Mouse (Mus musculus): Measurements from ENCODE around the gene Tfrc. TPM values are rescaled to one million over a fixed set of nuclear protein-coding genes. Genes with fewer than 3 reads are reported as not detected.

Tfrc gene
- polyA plus RNA-seq, 1 experiment from 2014 or later = 43.6 TPM

- peaks cover 14% of the 10 kb centered on the region; the same call in 1 of the 2 replicates for H3K4me1 ChIP-seq (ENCODE audit: control insufficient read depth, insufficient read depth, low read length)
- WGBS = 73% methylated on average over 10 of the region's 10 CpGs
- H3K36me3 ChIP-seq (ENCODE audit: control insufficient read depth, insufficient read depth, low read length) = peaks cover 25% of the 10 kb centered on the region
- no peaks in the 10 kb centered on the region for H3K9me3 ChIP-seq (ENCODE audit: control insufficient read depth, low read length)
- no peak overlapping the region for H3K9ac ChIP-seq (replicated peaks; ENCODE audit: low read depth, low read length)
- H3K27me3 ChIP-seq (ENCODE audit: control insufficient read depth, insufficient read depth, low read length) = no peaks in the 10 kb centered on the region
- H3K27ac ChIP-seq (ENCODE audit: low read depth, low read length) = no peak overlapping the region
- H3K4me2 ChIP-seq (ENCODE audit: low read depth, low read length) = no peak overlapping the region
- no peak for ATAC-seq (ENCODE audit: low read depth)
- no peak overlapping the region for H3K4me3 ChIP-seq (ENCODE audit: low read depth, low read length)
These were observed 59.3 kb downstream of the Tfrc start for GRCm38 (mm10) chr16:32668030-32668429.

GRCm38 (mm10) chr16:32668472-32668871 lies 59.8 kb downstream of the Tfrc start:
- ATAC-seq (ENCODE audit: low read depth) = no peak
- Histone ChIP-seq H3K36me3 (ENCODE audit: control insufficient read depth, insufficient read depth, low read length) (peaks cover 30% of the 10 kb centered on the region), H3K4me3 (ENCODE audit: low read depth, low read length) (no peak overlapping the region), H3K27ac (ENCODE audit: low read depth, low read length) (no peak overlapping the region), H3K27me3 (ENCODE audit: control insufficient read depth, insufficient read depth, low read length) (no peaks in the 10 kb centered on the region), H3K9me3 (ENCODE audit: control insufficient read depth, low read length) (no peaks in the 10 kb centered on the region), H3K9ac (replicated peaks; ENCODE audit: low read depth, low read length) (no peak overlapping the region), H3K4me1 (ENCODE audit: control insufficient read depth, insufficient read depth, low read length) (peaks cover 10% of the 10 kb centered on the region; the same call in 1 of the 2 replicates), H3K4me2 (ENCODE audit: low read depth, low read length) (no peak overlapping the region)
- WGBS = 93% methylated on average over 4 of the region's 4 CpGs

GRCm38 (mm10) chr16:32669243-32669642 lies 60.5 kb downstream of the Tfrc start:
- H3K36me3 ChIP-seq (ENCODE audit: control insufficient read depth, insufficient read depth, low read length) = peaks cover 37% of the 10 kb centered on the region
- H3K4me1 ChIP-seq (ENCODE audit: control insufficient read depth, insufficient read depth, low read length) = peaks cover 2% of the 10 kb centered on the region; the same call in 1 of the 2 replicates
- no peak overlapping the region for H3K4me3 ChIP-seq (ENCODE audit: low read depth, low read length)
- no peak overlapping the region for H3K27ac ChIP-seq (ENCODE audit: low read depth, low read length)
- 96% methylated on average over 10 of the region's 10 CpGs for WGBS
- ATAC-seq (ENCODE audit: low read depth) = no peak
- no peak overlapping the region for H3K9ac ChIP-seq (replicated peaks; ENCODE audit: low read depth, low read length)
- H3K9me3 ChIP-seq (ENCODE audit: control insufficient read depth, low read length) = no peaks in the 10 kb centered on the region
- no peak overlapping the region for H3K4me2 ChIP-seq (ENCODE audit: low read depth, low read length)
- H3K27me3 ChIP-seq (ENCODE audit: control insufficient read depth, insufficient read depth, low read length) = no peaks in the 10 kb centered on the region

GRCm38 (mm10) chr16:32670354-32671124 lies 61.8 kb downstream of the Tfrc start:
- Histone ChIP-seq H3K9ac (replicated peaks; ENCODE audit: low read depth, low read length) (no peak overlapping the region), H3K4me2 (ENCODE audit: low read depth, low read length) (no peak overlapping the region), H3K36me3 (ENCODE audit: control insufficient read depth, insufficient read depth, low read length) (peaks cover 45% of the 10 kb centered on the region), H3K27ac (ENCODE audit: low read depth, low read length) (no peak overlapping the region), H3K27me3 (ENCODE audit: control insufficient read depth, insufficient read depth, low read length) (no peaks in the 10 kb centered on the region), H3K4me3 (ENCODE audit: low read depth, low read length) (no peak overlapping the region), H3K9me3 (ENCODE audit: control insufficient read depth, low read length) (no peaks in the 10 kb centered on the region), H3K4me1 (ENCODE audit: control insufficient read depth, insufficient read depth, low read length) (no peaks in the 10 kb centered on the region)
- ATAC-seq (ENCODE audit: low read depth) = no peak
- 95% methylated on average over 10 of the region's 10 CpGs for WGBS

GRCm38 (mm10) chr16:32671206-32671887 lies 62.6 kb downstream of the Tfrc start:
- Histone ChIP-seq H3K4me1 (ENCODE audit: control insufficient read depth, insufficient read depth, low read length) (no peaks in the 10 kb centered on the region), H3K9me3 (ENCODE audit: control insufficient read depth, low read length) (no peaks in the 10 kb centered on the region), H3K4me3 (ENCODE audit: low read depth, low read length) (no peak overlapping the region), H3K9ac (replicated peaks; ENCODE audit: low read depth, low read length) (no peak overlapping the region), H3K4me2 (ENCODE audit: low read depth, low read length) (no peak overlapping the region), H3K27me3 (ENCODE audit: control insufficient read depth, insufficient read depth, low read length) (no peaks in the 10 kb centered on the region), H3K36me3 (ENCODE audit: control insufficient read depth, insufficient read depth, low read length) (peaks cover 53% of the 10 kb centered on the region), H3K27ac (ENCODE audit: low read depth, low read length) (no peak overlapping the region)
- no peak for ATAC-seq (ENCODE audit: low read depth)
- WGBS = 90% methylated on average over 13 of the region's 13 CpGs

GRCm38 (mm10) chr16:32672250-32672649 lies 63.5 kb downstream of the Tfrc start:
- Histone ChIP-seq H3K4me1 (ENCODE audit: control insufficient read depth, insufficient read depth, low read length) (no peaks in the 10 kb centered on the region), H3K27ac (ENCODE audit: low read depth, low read length) (no peak overlapping the region), H3K4me2 (ENCODE audit: low read depth, low read length) (no peak overlapping the region), H3K36me3 (ENCODE audit: control insufficient read depth, insufficient read depth, low read length) (peaks cover 58% of the 10 kb centered on the region), H3K4me3 (ENCODE audit: low read depth, low read length) (no peak overlapping the region), H3K9me3 (ENCODE audit: control insufficient read depth, low read length) (no peaks in the 10 kb centered on the region), H3K9ac (replicated peaks; ENCODE audit: low read depth, low read length) (no peak overlapping the region), H3K27me3 (ENCODE audit: control insufficient read depth, insufficient read depth, low read length) (no peaks in the 10 kb centered on the region)
- WGBS = 92% methylated on average over 7 of the region's 7 CpGs
- ATAC-seq (ENCODE audit: low read depth) = no peak

GRCm38 (mm10) chr16:32672861-32673560 lies 64.3 kb downstream of the Tfrc start:
- no peaks in the 10 kb centered on the region for H3K27me3 ChIP-seq (ENCODE audit: control insufficient read depth, insufficient read depth, low read length)
- no peak overlapping the region for H3K4me2 ChIP-seq (ENCODE audit: low read depth, low read length)
- H3K27ac ChIP-seq (ENCODE audit: low read depth, low read length) = no peak overlapping the region
- WGBS = 83% methylated on average over 13 of the region's 13 CpGs
- H3K9ac ChIP-seq (replicated peaks; ENCODE audit: low read depth, low read length) = no peak overlapping the region
- H3K4me1 ChIP-seq (ENCODE audit: control insufficient read depth, insufficient read depth, low read length) = no peaks in the 10 kb centered on the region
- peaks cover 62% of the 10 kb centered on the region for H3K36me3 ChIP-seq (ENCODE audit: control insufficient read depth, insufficient read depth, low read length)
- ATAC-seq (ENCODE audit: low read depth) = no peak
- no peaks in the 10 kb centered on the region for H3K9me3 ChIP-seq (ENCODE audit: control insufficient read depth, low read length)
- H3K4me3 ChIP-seq (ENCODE audit: low read depth, low read length) = no peak overlapping the region

GRCm38 (mm10) chr16:32674121-32674740 lies 65.5 kb downstream of the Tfrc start:
- no peak overlapping the region for H3K4me2 ChIP-seq (ENCODE audit: low read depth, low read length)
- H3K4me1 ChIP-seq (ENCODE audit: control insufficient read depth, insufficient read depth, low read length) = no peaks in the 10 kb centered on the region
- 93% methylated on average over 17 of the region's 17 CpGs for WGBS
- H3K27ac ChIP-seq (ENCODE audit: low read depth, low read length) = no peak overlapping the region
- H3K9ac ChIP-seq (replicated peaks; ENCODE audit: low read depth, low read length) = no peak overlapping the region
- H3K27me3 ChIP-seq (ENCODE audit: control insufficient read depth, insufficient read depth, low read length) = no peaks in the 10 kb centered on the region
- ATAC-seq (ENCODE audit: low read depth) = no peak
- H3K36me3 ChIP-seq (ENCODE audit: control insufficient read depth, insufficient read depth, low read length) = peaks cover 68% of the 10 kb centered on the region
- no peaks in the 10 kb centered on the region for H3K9me3 ChIP-seq (ENCODE audit: control insufficient read depth, low read length)
- H3K4me3 ChIP-seq (ENCODE audit: low read depth, low read length) = no peak overlapping the region

Measured in neural tube, embryonic 14.5 days (tissue).